Mouse (Mus musculus): Measurements from ENCODE around the gene Pagr1a. TPM values are rescaled to one million over a fixed set of nuclear protein-coding genes. Genes with fewer than 3 reads are reported as not detected.

Pagr1a gene
- total RNA-seq, 1 experiment, result 32.3 TPM

DNA sequence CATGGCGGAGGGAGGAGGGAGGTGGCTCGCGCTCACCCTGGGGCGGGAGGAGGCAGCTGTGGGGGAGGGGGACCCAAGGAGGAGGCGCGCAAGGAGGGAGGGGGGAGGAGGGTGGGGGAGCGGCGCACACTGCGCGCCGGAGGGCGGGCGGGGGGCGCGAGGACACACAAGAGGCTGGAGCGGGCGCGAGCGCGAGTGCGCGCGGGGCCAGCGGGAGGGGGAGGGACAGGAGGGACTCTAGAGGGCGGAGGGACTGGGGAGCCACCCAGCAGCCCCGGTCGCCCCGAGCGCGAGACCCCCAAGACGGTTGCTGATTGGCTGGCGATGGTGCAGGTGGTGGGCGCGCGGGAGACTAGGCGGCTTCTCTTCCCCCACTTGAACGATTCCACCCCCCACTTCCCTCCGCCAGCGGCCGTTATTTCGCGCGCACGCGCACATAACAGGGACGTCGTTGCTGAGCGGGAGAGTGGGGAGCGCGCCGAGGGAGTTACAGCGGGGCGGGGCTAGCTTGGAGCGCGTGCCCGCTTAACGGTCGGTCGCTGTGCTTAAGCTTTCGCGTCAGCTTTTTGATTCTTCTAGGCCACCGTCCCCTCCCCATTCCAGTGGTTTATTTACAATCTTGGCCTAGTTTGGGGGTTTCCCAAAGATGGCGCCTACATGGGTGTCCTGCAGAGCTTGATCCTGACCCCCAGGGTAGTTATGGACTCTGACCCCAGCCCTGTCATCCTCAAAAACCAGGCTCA is 10.0 kb upstream of the Pagr1a start, which contains the start of gene Maz:
Maz (minus strand) TSS at position 54 of the 743 bp plus-strand sequence.
- peak; percentile 98 for DNase-seq (ENCODE audit: low read depth, low spot score)
- H3K9ac ChIP-seq (ENCODE audit: insufficient read depth, low read depth, low read length, poor library complexity, severe bottlenecking), result peak within 1 kb of the TSS; percentile 90
- H3K4me1 ChIP-seq (ENCODE audit: control insufficient read depth in 2 of 2, insufficient read depth in 2 of 2, low read length in 2 of 2, poor library complexity in 1 of 2), result peaks cover 6 to 17% of the 10 kb centered on the region in 2 experiments; a peak in 3 of 4 replicates
- H3K9me3 ChIP-seq (ENCODE audit: control insufficient read depth, insufficient read depth, low read depth, low read length), result no peaks in the 10 kb centered on the region
- peak within 1 kb of the TSS; percentile 99 for H3K27ac ChIP-seq (ENCODE audit: insufficient read depth, low read depth, low read length, poor library complexity, severe bottlenecking)
- peaks cover 58% of the 10 kb centered on the region for H3K36me3 ChIP-seq (ENCODE audit: control insufficient read depth, insufficient read depth, low read length, poor library complexity, severe bottlenecking)
- peak within 1 kb of the TSS; percentile 87 to 89 for H3K4me3 ChIP-seq (ENCODE audit: insufficient read depth in 1 of 2, low read depth in 1 of 2, low read length in 2 of 2, poor library complexity in 1 of 2, severe bottlenecking in 1 of 2)
- TF ChIP-seq CHD2 (IDR thresholded peaks at IDR 0.05; ENCODE audit: low read depth, low read length) (no peak), HCFC1 (IDR thresholded peaks at IDR 0.05; ENCODE audit: borderline replicate concordance, insufficient read depth, low read length) (peak; percentile 70; the same call in 1 of the 2 replicates), ZNF384 (IDR thresholded peaks at IDR 0.05; ENCODE audit: low read depth, low read length) (no peak)
- in situ Hi-C loops (cut with MboI; ENCODE audit: low sequenced_read_pairs in 2 of 2, unreplicated experiment in 2 of 2), result no loop called here

DNA sequence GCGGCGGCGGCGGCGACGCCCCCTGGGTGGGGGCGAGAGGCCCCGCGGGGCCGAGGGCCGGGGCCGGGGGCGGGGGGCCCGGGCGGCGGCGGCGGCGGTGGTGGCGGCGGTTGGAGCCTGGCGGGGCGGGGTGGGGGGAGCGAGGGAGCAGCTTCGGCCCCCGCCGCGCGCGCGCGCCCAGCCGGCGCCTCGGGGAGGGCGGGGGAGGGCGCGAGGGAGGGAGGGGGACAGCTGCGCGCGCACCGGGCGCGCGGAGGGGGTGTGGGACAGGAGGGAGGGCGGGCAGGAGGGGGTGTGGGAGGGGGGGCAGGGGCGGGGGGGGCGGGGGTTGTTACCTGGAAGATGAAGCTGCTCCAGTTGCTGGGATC is 9.4 kb upstream of the Pagr1a start:
- no peak for DNase-seq (ENCODE audit: low read depth, low spot score)
- peak overlapping the region; percentile 90 for H3K9ac ChIP-seq (ENCODE audit: insufficient read depth, low read depth, low read length, poor library complexity, severe bottlenecking)
- H3K9me3 ChIP-seq (ENCODE audit: control insufficient read depth, insufficient read depth, low read depth, low read length), result no peaks in the 10 kb centered on the region
- peak overlapping the region; percentile 99 for H3K27ac ChIP-seq (ENCODE audit: insufficient read depth, low read depth, low read length, poor library complexity, severe bottlenecking)
- H3K4me3 ChIP-seq (ENCODE audit: insufficient read depth in 1 of 2, low read depth in 1 of 2, low read length in 2 of 2, poor library complexity in 1 of 2, severe bottlenecking in 1 of 2), result peak overlapping the region; percentile 3 to 87; a peak in 3 of 4 replicates
- in situ Hi-C loops (cut with MboI; ENCODE audit: low sequenced_read_pairs in 2 of 2, unreplicated experiment in 2 of 2), result no loop called here
- peaks cover 8 to 15% of the 10 kb centered on the region in 2 experiments; a peak in 2 of 4 replicates for H3K4me1 ChIP-seq (ENCODE audit: control insufficient read depth in 2 of 2, insufficient read depth in 2 of 2, low read length in 2 of 2, poor library complexity in 1 of 2)
- TF ChIP-seq MAFK (IDR thresholded peaks at IDR 0.05; ENCODE audit: insufficient read depth, low read depth, low read length), result no peak
- TF ChIP-seq ZC3H11A (IDR thresholded peaks at IDR 0.05; ENCODE audit: borderline replicate concordance, low read depth, low read length), result no peak
- no peak for TF ChIP-seq CHD2 (IDR thresholded peaks at IDR 0.05; ENCODE audit: low read depth, low read length)
- no peak for TF ChIP-seq ZNF384 (IDR thresholded peaks at IDR 0.05; ENCODE audit: low read depth, low read length)
- TF ChIP-seq HCFC1 (IDR thresholded peaks at IDR 0.05; ENCODE audit: borderline replicate concordance, insufficient read depth, low read length), result no peak
- peaks cover 55% of the 10 kb centered on the region for H3K36me3 ChIP-seq (ENCODE audit: control insufficient read depth, insufficient read depth, low read length, poor library complexity, severe bottlenecking)

DNA sequence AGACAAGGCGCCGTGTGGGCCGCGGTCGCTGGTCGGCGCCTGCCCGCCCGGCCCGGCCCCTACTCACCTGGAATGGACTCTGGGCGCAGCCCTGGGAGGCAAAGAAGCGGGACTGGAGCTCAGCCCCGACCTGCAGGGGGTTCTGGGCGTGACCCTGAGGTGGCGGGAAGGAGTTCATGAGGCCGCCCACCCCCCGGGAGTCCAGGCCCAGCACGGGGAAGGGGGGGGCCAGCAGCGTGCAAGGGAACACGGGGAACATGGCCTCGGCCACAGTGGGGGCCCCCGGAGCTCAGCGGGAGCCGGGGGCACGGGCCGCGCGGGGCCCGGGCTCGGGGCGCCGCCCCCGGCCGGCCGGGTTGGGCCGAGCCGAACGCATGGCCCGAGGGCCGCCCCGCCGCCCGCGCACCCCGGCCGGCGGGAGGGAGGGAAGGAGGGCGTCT is 9.0 kb upstream of the Pagr1a start:
- no peak for TF ChIP-seq HCFC1 (IDR thresholded peaks at IDR 0.05; ENCODE audit: borderline replicate concordance, insufficient read depth, low read length)
- in situ Hi-C loops (cut with MboI; ENCODE audit: low sequenced_read_pairs in 2 of 2, unreplicated experiment in 2 of 2), result no loop called here
- H3K4me3 ChIP-seq (ENCODE audit: insufficient read depth in 1 of 2, low read depth in 1 of 2, low read length in 2 of 2, poor library complexity in 1 of 2, severe bottlenecking in 1 of 2), result peak overlapping the region; percentile 87 to 89
- H3K4me1 ChIP-seq (ENCODE audit: control insufficient read depth in 2 of 2, insufficient read depth in 2 of 2, low read length in 2 of 2, poor library complexity in 1 of 2), result peaks cover 9 to 12% of the 10 kb centered on the region in 2 experiments; a peak in 2 of 4 replicates
- peaks cover 53% of the 10 kb centered on the region for H3K36me3 ChIP-seq (ENCODE audit: control insufficient read depth, insufficient read depth, low read length, poor library complexity, severe bottlenecking)
- no peak for DNase-seq (ENCODE audit: low read depth, low spot score)
- H3K9me3 ChIP-seq (ENCODE audit: control insufficient read depth, insufficient read depth, low read depth, low read length), result no peaks in the 10 kb centered on the region
- peak overlapping the region; percentile 99 for H3K27ac ChIP-seq (ENCODE audit: insufficient read depth, low read depth, low read length, poor library complexity, severe bottlenecking)
- H3K9ac ChIP-seq (ENCODE audit: insufficient read depth, low read depth, low read length, poor library complexity, severe bottlenecking), result peak overlapping the region; percentile 90

DNA sequence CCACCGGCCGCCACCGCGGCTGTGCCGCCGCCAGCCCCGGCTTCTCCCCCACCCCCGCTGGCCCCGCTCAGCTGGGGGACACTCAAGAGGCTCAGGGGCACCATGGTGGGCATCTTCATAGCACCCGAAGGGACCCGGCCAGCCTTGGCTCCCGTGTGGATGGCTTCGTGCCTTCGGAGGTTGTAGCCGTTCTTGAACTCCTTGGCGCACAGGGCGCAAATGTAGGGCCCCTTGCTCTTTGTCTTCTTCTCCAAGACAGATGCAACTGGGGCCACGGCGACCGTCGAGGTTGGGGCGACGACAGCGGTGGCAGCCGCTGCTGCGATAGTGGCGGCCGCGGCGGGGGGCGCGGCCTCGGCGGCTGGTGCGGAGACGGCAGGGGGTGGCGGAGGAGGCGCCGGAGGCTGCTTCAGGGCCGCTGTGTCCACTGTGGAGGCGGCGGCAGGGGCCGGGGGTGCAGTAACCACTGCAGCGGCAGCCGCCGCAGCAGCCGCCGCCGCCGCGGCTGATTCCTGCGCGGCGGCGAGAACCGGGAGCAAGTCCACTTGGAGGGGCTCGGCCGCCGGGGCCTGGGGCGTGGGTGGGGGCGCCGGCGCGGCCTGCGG is 8.5 kb upstream of the Pagr1a start:
- peaks cover 9 to 12% of the 10 kb centered on the region in 2 experiments; a peak in 2 of 4 replicates for H3K4me1 ChIP-seq (ENCODE audit: control insufficient read depth in 2 of 2, insufficient read depth in 2 of 2, low read length in 2 of 2, poor library complexity in 1 of 2)
- no peak for DNase-seq (ENCODE audit: low read depth, low spot score)
- no peak for TF ChIP-seq HCFC1 (IDR thresholded peaks at IDR 0.05; ENCODE audit: borderline replicate concordance, insufficient read depth, low read length)
- no peak for TF ChIP-seq ZNF384 (IDR thresholded peaks at IDR 0.05; ENCODE audit: low read depth, low read length)
- no peak for TF ChIP-seq MAFK (IDR thresholded peaks at IDR 0.05; ENCODE audit: insufficient read depth, low read depth, low read length)
- no peak for TF ChIP-seq ZC3H11A (IDR thresholded peaks at IDR 0.05; ENCODE audit: borderline replicate concordance, low read depth, low read length)
- no peak for TF ChIP-seq CHD2 (IDR thresholded peaks at IDR 0.05; ENCODE audit: low read depth, low read length)
- in situ Hi-C loops (cut with MboI; ENCODE audit: low sequenced_read_pairs in 2 of 2, unreplicated experiment in 2 of 2), result no loop called here
- H3K9ac ChIP-seq (ENCODE audit: insufficient read depth, low read depth, low read length, poor library complexity, severe bottlenecking), result peak overlapping the region; percentile 90
- peaks cover 50% of the 10 kb centered on the region for H3K36me3 ChIP-seq (ENCODE audit: control insufficient read depth, insufficient read depth, low read length, poor library complexity, severe bottlenecking)
- H3K9me3 ChIP-seq (ENCODE audit: control insufficient read depth, insufficient read depth, low read depth, low read length), result no peaks in the 10 kb centered on the region
- H3K4me3 ChIP-seq (ENCODE audit: insufficient read depth in 1 of 2, low read depth in 1 of 2, low read length in 2 of 2, poor library complexity in 1 of 2, severe bottlenecking in 1 of 2), result peak overlapping the region; percentile 87 to 89
- peak overlapping the region; percentile 99 for H3K27ac ChIP-seq (ENCODE audit: insufficient read depth, low read depth, low read length, poor library complexity, severe bottlenecking)

All from ES-E14 (cell line).